Mouse (Mus musculus) neural tube, embryonic 13.5 days (tissue): ENCODE data around the gene Sprtn. TPM values are rescaled to one million over a fixed set of nuclear protein-coding genes. Genes with fewer than 3 reads are reported as not detected.
A peak's percentile ranks its signal among the peaks of the same experiment; 100 is the strongest.

Experiments used
- ATAC-seq: fragments of 200-750 bp; cut with Nextera tagmentation; 2 replicates; pipeline ENCODE4 v1.8.0; 2017; ENCODE audit warnings: low read depth, mild to moderate bottlenecking, moderate TSS enrichment, moderate library complexity
- H3K27ac ChIP-seq: fragments of 300-500 bp; sonication (generic); replicated peaks from 2 replicates; pipeline ENCODE4 v1.5.1; 2015; ENCODE audit warnings: moderate library complexity, mild to moderate bottlenecking, inconsistent platforms
- H3K27me3 ChIP-seq: fragments of 300-500 bp; sonication (generic); 2 replicates; pipeline ENCODE4 v1.6.1; 2015; ENCODE audit warnings: mild to moderate bottlenecking, inconsistent platforms
- H3K36me3 ChIP-seq: fragments of 300-500 bp; sonication (generic); 2 replicates; pipeline ENCODE4 v1.6.1; 2015; ENCODE audit warnings: mild to moderate bottlenecking, inconsistent platforms
- H3K4me1 ChIP-seq: fragments of 300-500 bp; sonication (generic); replicated peaks from 2 replicates; pipeline ENCODE4 v1.6.1; 2015; ENCODE audit warnings: inconsistent platforms
- H3K4me2 ChIP-seq: fragments of 300-500 bp; sonication (generic); 2 replicates; pipeline ENCODE4 v1.6.1; 2015; ENCODE audit warnings: inconsistent platforms, mild to moderate bottlenecking, moderate library complexity
- H3K4me3 ChIP-seq: fragments of 300-500 bp; sonication (generic); 2 replicates; pipeline ENCODE4 v1.5.1; 2015; ENCODE audit warnings: mild to moderate bottlenecking, inconsistent platforms
- H3K9ac ChIP-seq: fragments of 300-500 bp; sonication (generic); 2 replicates; pipeline ENCODE4 v1.6.1; 2015; ENCODE audit warnings: moderate library complexity, mild to moderate bottlenecking, inconsistent platforms
- H3K9me3 ChIP-seq: fragments of 300-500 bp; sonication (generic); 2 replicates; pipeline ENCODE4 v1.6.1; 2016; ENCODE audit warnings: inconsistent platforms
- WGBS: fragments of 180-500 bp; shearing (Covaris S2); methylation state at CpG from one replicate; pipeline ENCODE4 v1.1.7; 2015; 5-methylcytosine and 5-hydroxymethylcytosine counted together
- polyA plus RNA-seq: library from polyadenylated mRNA; unstranded; fragments of >200 nt; fragmentation: Nextera tagmentation; extraction: Ambion mirVana; gene quantifications from 2 replicates; pipeline ENCODE4 v1.2.1, GENCODE M21; 2015

Sprtn gene
- polyA plus RNA-seq, 1 experiment from 2014 or later, result 8.5 TPM

DNA sequence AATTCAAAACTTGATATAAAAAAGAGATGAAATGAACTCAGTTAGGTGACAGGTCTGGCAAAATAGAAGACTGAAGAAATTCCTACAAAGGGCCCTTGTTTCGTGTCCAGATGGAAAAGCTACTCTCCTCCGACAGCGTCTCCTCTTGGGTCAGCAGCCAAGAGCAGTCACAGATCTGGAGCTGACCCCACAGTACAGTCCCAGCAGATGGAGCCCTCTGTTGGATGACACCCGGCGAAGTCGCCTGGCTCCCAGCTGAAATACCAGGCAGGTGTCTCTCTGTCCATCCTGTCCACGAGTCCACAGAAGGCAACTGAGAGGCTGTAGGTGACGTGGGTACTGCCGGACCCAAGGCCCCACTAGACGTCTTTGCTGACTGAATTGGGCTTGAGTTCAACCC is 12.7 kb downstream of the Sprtn start:
- Histone ChIP-seq H3K27me3 (no peaks in the 10 kb centered on the region), H3K9me3 (no peaks in the 10 kb centered on the region), H3K4me1 (peaks cover 5% of the 10 kb centered on the region), H3K4me3 (no peak overlapping the region), H3K9ac (no peak overlapping the region), H3K36me3 (peaks cover 96% of the 10 kb centered on the region), H3K4me2 (no peak overlapping the region), H3K27ac (no peak overlapping the region)
- 85% methylated on average over 10 of the region's 10 CpGs for WGBS
- ATAC-seq, result no peak

DNA sequence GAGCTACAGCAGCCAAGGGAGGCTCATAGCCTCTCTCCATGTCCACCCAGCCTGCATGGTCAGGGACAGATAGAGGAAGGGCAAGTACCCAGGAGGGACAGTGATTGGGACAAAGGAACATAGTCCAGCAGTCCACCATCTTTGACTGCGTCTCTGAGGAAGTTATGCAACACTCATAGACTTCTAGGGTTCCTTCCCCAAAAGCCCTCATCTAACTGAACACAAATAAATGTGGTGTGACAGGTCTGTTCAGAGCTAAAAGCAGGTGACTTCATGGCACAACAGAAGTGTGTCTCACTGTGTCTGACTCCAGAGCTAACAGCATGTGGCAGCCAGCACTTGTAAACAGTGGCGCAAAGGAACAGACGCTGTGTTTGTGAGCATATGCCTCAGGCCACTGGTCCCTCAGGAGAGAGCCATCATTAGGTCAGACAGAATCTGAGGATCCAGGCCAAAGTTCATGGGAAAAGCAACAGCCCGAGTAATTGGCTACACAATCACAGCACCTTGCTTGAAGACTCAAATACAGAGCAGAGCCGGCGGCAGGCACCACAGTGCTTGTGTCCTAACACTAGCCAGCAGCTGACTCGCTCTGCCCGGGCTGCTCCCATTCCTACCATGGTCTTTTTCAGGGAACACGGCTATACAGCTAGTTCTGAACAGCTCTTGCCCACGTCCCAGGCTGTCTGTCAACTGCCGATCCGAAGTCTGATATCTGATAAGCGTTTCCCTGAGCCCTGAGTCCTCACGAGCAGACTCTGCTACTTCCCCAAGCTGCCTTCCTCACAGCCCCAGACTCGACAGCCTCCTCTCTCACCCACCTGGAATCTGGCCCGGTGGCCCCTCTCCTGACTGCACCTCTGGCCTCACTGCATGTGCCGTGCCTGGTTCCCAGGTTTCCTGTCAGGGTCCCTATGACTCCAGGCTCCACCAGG is 14.5 kb downstream of the Sprtn start:
- H3K9me3 ChIP-seq, result no peaks in the 10 kb centered on the region
- H3K36me3 ChIP-seq, result peaks cover 83% of the 10 kb centered on the region
- no peak overlapping the region for H3K9ac ChIP-seq
- H3K4me3 ChIP-seq, result no peak overlapping the region
- 75% methylated on average over 17 of the region's 17 CpGs for WGBS
- no peaks in the 10 kb centered on the region; the same call in 1 of the 2 replicates for H3K4me1 ChIP-seq
- H3K4me2 ChIP-seq, result no peak overlapping the region
- H3K27me3 ChIP-seq, result no peaks in the 10 kb centered on the region
- no peak overlapping the region for H3K27ac ChIP-seq
- no peak for ATAC-seq

DNA sequence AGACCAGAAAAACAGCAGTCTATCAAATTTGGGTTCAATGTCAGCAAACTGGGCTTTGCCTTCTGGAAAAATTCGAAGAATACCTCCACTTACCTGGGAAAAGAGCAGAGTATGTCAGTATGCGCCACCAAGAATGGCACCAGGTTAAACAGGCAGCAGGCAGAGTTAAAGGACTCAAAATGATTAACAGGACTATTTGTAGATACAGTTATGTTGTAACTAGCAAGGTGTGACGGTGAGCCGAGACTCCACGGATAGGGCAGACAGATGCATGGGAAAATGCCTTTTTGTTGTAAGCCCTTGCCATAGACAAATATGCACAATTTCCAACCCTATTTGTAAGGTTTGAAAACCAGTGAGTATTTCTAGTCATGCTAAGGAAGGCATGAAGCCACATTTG is 16.4 kb downstream of the Sprtn start:
- Histone ChIP-seq H3K9me3 (no peaks in the 10 kb centered on the region), H3K27me3 (no peaks in the 10 kb centered on the region), H3K4me2 (no peak overlapping the region), H3K9ac (no peak overlapping the region), H3K27ac (no peak overlapping the region), H3K36me3 (peaks cover 64% of the 10 kb centered on the region), H3K4me1 (no peaks in the 10 kb centered on the region; the same call in 1 of the 2 replicates), H3K4me3 (no peak overlapping the region)
- ATAC-seq, result no peak
- 96% methylated on average over 5 of the region's 5 CpGs for WGBS

DNA sequence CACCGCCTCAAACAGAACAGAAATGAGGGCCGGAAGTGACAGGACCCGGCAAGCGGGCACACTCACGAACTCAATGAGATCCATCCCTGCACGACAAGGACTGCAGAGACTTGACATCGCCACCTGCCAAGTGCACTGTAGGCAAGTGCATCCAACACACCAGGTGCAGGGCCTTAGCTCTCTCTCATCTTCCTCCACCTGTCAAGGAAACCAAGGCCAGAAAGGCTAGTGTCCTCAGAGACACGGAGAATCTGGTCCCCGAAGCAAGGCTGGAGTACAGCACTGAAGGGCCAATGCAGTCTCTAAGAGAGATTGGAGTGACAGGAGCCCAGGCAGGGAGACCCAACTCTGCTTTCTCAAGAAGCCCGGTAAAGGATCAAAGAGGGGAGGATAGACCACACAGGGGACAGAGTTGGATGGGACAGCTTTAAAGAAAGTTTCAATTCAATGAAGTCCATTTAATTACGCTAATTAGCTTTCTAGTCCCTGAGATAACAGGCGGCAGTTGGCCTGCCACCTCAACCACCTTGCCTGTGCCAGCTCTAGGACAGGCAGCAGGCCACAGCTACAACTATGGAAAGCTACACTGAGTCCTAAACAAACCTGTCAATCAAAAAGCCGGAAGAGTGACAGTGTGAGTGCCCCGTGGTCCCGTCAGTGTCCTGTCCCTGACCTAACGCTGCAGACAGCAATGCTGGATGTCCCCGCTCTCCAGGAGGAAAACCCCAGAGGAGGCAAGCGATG is 20.2 kb downstream of the Sprtn start:
- H3K27me3 ChIP-seq, result no peaks in the 10 kb centered on the region
- no peak overlapping the region for H3K9ac ChIP-seq
- no peaks in the 10 kb centered on the region for H3K9me3 ChIP-seq
- no peak overlapping the region for H3K4me2 ChIP-seq
- no peak overlapping the region for H3K4me3 ChIP-seq
- WGBS, result 81% methylated on average over 18 of the region's 18 CpGs
- H3K27ac ChIP-seq, result no peak overlapping the region
- no peak for ATAC-seq
- peaks cover 27% of the 10 kb centered on the region for H3K36me3 ChIP-seq
- peaks cover 19% of the 10 kb centered on the region for H3K4me1 ChIP-seq

DNA sequence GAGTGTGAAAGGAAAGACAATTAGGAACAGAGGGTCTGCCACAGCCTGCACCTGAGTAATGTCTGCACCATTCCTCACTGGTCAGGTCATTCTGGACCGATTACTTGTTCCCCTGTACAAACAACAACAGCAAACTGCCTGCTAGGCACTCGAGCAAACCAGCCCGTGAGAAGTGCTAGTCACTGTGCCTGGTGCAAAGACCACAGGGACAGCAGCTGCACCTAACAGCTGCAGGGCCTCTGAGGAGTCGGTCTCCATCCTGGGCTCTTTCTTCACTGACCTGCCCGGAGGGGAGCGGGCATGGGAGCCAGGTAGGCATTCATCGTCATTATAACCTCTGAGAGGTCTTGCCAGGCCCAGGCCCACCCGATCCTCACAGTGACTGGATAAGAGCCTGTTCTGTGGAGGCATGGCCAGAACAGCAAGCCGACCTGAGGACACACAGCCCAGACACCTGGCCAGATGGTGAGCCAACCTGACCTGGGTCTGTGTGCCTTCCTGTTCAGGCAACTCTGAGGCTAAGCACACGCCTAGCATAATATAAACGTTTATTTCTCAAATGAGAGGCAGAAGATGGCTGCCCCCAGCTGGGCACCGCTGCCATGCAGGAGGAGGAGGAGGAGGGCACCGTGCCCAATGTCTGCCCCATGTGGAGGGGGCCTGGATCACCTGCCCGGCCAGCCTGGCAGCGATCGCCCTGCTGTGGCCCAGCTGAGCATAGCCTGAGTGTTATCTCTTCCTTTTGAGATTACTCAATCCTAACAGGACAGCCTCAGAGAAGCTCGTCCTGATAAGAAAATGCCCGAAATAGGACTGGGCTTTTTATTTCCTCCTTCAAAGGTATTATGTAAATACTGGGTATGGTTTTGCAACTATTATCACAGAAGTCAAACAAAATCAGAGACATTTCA is 23.9 kb downstream of the Sprtn start:
- Histone ChIP-seq H3K27me3 (no peaks in the 10 kb centered on the region), H3K36me3 (peaks cover 4% of the 10 kb centered on the region; the same call in 1 of the 2 replicates), H3K9ac (no peak overlapping the region), H3K4me3 (no peak overlapping the region), H3K4me2 (no peak overlapping the region), H3K4me1 (peaks cover 29% of the 10 kb centered on the region), H3K27ac (peak overlapping the region; percentile 42; the same call in 1 of the 2 replicates), H3K9me3 (no peaks in the 10 kb centered on the region)
- ATAC-seq, result peak; percentile 42; the same call in 1 of the 2 replicates
- 78% methylated on average over 18 of the region's 18 CpGs for WGBS

DNA sequence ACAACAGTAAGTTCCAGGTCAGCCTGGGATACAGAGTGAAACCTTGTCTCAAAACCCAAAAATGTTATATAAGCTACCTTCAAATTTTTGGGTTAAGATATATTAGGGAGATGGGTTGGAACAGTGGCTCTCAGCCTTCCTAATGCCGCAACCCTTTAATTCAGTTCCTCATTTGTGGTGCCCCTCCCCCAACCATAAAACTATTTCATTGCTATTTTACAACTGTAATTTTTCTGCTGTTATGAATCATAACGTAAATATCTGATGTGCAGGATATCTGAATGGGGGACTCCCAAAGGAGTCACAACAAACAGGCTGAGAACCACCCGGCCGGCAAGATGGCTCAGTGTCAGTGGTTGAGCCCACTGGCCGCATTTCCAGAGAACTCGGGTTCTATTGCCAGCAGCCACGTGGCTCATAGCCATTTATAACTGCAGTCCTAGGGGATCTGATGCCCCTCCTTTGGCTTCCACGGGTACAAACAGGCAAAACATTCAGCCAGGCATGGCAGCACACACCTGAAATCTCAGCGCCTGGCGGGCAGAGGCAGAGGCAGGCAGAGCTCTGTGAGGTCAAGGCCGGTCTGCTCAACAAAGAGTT is 24.9 kb downstream of the Sprtn start:
- ATAC-seq, result no peak
- Histone ChIP-seq H3K4me2 (no peak overlapping the region), H3K9me3 (no peaks in the 10 kb centered on the region), H3K27ac (no peak overlapping the region; the same call in 1 of the 2 replicates), H3K4me3 (no peak overlapping the region), H3K36me3 (peaks cover 4% of the 10 kb centered on the region; the same call in 1 of the 2 replicates), H3K4me1 (peaks cover 29% of the 10 kb centered on the region), H3K27me3 (no peaks in the 10 kb centered on the region), H3K9ac (no peak overlapping the region)
- 59% methylated on average over 11 of the region's 11 CpGs for WGBS

DNA sequence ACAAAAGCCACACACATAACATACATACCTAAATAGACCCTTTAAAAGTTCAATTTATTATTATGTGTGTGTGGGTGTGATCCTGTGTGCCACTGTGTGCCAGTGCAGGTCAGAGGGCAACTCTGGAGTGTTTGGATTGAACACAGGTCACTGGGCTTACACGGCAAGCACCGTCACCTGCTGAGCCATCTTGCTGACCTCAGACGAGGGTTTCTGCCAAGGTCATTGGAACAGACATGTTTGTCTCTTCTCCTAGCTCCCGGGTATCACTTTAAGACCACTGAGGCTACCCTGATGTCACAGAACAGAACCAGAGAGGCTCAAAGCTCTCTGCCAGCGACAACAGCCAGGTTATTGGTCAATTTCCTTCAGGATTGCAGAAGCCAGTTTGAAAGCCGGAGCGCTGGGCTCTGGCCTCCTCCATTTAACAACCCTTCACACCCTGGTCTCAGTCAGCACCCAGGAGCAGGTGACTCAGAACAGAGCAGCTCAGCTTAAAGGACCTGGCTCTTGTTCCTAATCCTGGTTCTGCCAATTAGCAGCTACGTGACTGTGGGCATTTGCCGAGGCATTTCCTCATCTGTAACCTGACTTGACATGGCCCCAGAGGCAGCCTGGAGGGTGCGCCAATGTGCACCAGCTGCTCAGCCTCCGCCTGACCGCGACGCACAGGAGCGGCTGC is 26.4 kb downstream of the Sprtn start:
- no peak overlapping the region for H3K4me3 ChIP-seq
- 82% methylated on average over 15 of the region's 15 CpGs for WGBS
- H3K27me3 ChIP-seq, result no peaks in the 10 kb centered on the region
- H3K4me1 ChIP-seq, result peaks cover 29% of the 10 kb centered on the region
- H3K4me2 ChIP-seq, result no peak overlapping the region
- no peak overlapping the region for H3K9ac ChIP-seq
- H3K36me3 ChIP-seq, result peaks cover 4% of the 10 kb centered on the region; the same call in 1 of the 2 replicates
- H3K9me3 ChIP-seq, result no peaks in the 10 kb centered on the region
- ATAC-seq, result no peak
- H3K27ac ChIP-seq, result no peak overlapping the region

DNA sequence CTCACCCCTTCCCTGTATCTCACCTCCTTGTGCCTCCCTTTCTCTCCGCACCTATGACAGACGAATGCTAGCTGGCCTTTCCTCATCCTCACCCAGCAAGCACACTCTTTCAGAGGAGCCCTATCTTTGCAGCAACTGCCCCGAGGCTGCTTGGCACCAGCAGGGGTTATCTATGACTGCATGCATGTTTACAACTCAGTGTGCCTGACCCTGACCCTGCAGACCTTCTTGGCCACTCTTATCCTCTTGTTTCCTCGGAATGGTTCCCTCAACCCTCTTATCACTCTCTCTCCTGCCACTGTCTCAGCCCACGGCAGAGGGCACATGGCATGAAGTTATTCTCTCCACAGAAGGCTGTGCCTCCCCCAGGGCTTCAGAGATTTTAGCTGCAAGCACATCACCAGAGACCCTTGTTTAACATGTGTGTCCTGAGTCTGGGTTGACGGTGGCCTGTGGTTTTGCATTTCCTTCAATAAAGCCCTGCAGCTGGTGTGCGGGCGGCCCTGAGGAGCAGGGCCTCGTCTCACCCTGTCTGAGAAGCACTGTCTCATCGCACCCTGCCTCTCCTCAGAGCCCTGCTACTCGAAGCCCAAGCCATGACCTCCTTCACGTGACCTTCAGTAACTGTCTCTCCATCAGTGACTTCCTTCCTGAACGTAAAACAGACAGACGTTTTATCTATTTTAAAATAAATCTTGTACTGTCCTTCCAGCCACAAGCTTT is 28.0 kb downstream of the Sprtn start:
- H3K9me3 ChIP-seq, result no peaks in the 10 kb centered on the region
- H3K4me3 ChIP-seq, result no peak overlapping the region
- H3K4me2 ChIP-seq, result no peak overlapping the region
- no peak overlapping the region for H3K9ac ChIP-seq
- H3K4me1 ChIP-seq, result peaks cover 29% of the 10 kb centered on the region
- WGBS, result 80% methylated on average over 14 of the region's 14 CpGs
- no peaks in the 10 kb centered on the region for H3K27me3 ChIP-seq
- ATAC-seq, result no peak
- no peak overlapping the region for H3K27ac ChIP-seq
- H3K36me3 ChIP-seq, result peaks cover 4% of the 10 kb centered on the region; the same call in 1 of the 2 replicates

DNA sequence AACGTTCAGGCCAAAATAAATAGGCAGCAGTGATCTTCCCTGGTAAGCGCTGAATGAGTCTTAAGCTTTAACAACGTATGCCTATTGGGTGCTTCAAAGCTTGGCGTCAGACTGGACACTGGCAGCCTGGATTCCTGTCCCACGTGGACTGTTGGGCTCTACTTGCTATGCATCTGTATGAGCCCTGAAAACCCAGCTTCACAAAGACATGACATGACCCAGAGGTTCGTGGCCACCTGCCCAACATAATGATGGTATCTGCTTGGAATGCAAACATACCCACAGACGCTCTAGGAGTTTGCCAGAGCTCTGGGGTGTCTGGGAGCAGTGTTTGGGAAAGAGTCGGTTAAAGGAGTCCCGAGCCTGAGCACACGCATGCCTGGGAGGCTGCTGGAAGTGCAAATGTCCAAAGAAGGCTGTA is 28.7 kb downstream of the Sprtn start:
- peaks cover 4% of the 10 kb centered on the region; the same call in 1 of the 2 replicates for H3K36me3 ChIP-seq
- ATAC-seq, result no peak
- no peak overlapping the region for H3K9ac ChIP-seq
- no peaks in the 10 kb centered on the region for H3K27me3 ChIP-seq
- H3K4me3 ChIP-seq, result no peak overlapping the region
- 83% methylated on average over 10 of the region's 10 CpGs for WGBS
- no peak overlapping the region for H3K4me2 ChIP-seq
- H3K27ac ChIP-seq, result no peak overlapping the region
- H3K4me1 ChIP-seq, result peaks cover 26% of the 10 kb centered on the region
- H3K9me3 ChIP-seq, result no peaks in the 10 kb centered on the region

DNA sequence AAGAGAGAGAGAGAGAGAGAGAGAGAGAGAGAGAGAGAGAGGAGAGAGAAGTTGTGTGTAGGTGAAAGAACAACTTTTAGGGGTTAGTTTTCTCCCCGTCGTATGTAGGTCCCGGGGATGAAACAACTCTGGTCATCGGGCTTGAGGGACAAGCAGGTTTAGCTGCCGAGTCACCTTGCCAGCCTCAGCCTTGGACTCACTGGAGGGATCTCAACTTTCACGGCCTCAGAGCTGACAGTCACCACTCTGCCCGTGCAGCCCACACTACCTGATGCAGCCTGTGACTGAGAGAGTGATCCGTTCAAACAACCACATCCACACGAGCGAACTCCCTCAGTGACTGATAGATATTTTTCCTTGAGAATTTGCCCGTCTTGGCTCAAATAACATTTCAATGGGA is 31.3 kb downstream of the Sprtn start:
- Histone ChIP-seq H3K4me2 (no peak overlapping the region), H3K36me3 (peaks cover 4% of the 10 kb centered on the region; the same call in 1 of the 2 replicates), H3K27ac (no peak overlapping the region), H3K9me3 (no peaks in the 10 kb centered on the region), H3K4me1 (peaks cover 3% of the 10 kb centered on the region; the same call in 1 of the 2 replicates), H3K4me3 (no peak overlapping the region), H3K27me3 (no peaks in the 10 kb centered on the region), H3K9ac (no peak overlapping the region)
- WGBS, result 92% methylated on average over 11 of the region's 11 CpGs
- no peak for ATAC-seq
